Mouse (Mus musculus) neutrophil, adult 65 days (primary cell): Measurements from ENCODE around the gene Chit1. TPM values are rescaled to one million over a fixed set of nuclear protein-coding genes. Genes with fewer than 3 reads are reported as not detected.

ENCODE experiments used
- total RNA-seq: library from RNA; stranded (reverse); gene quantifications from 2 replicates; pipeline ENCODE4 v1.2.4, GENCODE M21; 2023

Chit1 gene
- 25.4 and 28.8 TPM in 2 replicates for total RNA-seq

GRCm38 (mm10) chr1:134110979-134111378 lies at the start of gene Chit1:
Chit1 (plus strand) TSS chr1:134111242.

GRCm38 (mm10) chr1:134078802-134079476 lies 32.1 kb upstream of the Chit1 start, which contains the start of gene Btg2:
Btg2 (minus strand) TSS chr1:134079120.

DNA sequence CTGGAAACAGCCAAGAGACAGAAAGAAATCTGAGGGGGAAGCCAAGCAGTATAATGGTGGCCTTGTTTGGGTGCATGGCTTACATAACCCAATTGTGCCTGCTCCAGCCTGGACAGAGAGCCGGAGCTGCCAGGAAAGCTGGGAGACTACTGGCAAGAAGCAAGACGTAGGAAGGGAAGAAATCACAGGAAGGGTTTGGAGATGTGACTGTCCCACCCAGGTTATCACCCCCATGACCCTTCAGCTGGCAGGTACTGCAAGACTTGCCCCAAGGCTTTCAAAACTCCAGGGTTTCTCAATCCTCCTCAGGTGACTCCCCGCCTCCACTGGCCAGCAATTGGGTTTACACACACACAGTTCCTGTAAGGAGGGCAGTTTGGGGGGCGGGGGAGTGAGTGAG lies 71.0 kb downstream of the Chit1 start, which contains the start of gene Chil1:
Gene Chil1 (plus strand): TSS at position 152 of the 400 bp plus-strand sequence.

DNA sequence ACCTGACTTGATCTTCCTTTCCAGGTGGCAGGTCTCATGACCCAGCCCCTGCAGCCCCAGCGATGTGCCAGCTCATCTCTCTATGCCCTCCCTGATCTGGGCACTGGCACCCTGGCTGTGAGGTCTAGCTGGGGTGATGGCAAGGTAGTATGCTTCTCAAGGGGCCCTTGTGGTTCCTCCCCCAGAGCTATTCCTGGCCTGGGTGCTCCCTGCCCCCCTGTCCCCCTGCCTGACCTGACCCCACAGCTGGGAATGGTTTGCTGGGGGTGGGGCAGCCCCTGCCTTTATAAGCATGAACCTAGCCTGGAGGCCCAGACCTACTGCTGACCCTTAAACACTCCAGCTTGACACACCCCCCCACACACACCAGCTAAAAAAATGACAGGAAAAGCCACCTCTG lies 82.1 kb downstream of the Chit1 start, which contains the start of gene Mybph:
Gene Mybph (plus strand): TSS at position 323 of the 400 bp plus-strand sequence.

Other genes with a start within 250 kb of the Chit1 start
- gene Optc, start 203.2 kb upstream of the Chit1 start, total RNA-seq, result not detected in 2 replicates
- gene Prelp, start 189.8 kb upstream of the Chit1 start, total RNA-seq, result 0.14 TPM in 1 of 2 replicates, not detected in the other
- not detected in 2 replicates for gene Fmod, start 74.0 kb upstream of the Chit1 start, total RNA-seq
- 587 and 593 TPM in 2 replicates for gene Btg2, start 32.1 kb upstream of the Chit1 start, total RNA-seq
- 576 and 719 TPM in 2 replicates for gene Chil1, start 70.9 kb downstream of the Chit1 start, total RNA-seq
- gene Mybph, start 82.2 kb downstream of the Chit1 start, total RNA-seq, result 0.19 and 0.84 TPM in 2 replicates
- gene Adora1, start 124.2 kb downstream of the Chit1 start, total RNA-seq, result not detected in 2 replicates
- gene Myog, start 178.7 kb downstream of the Chit1 start, total RNA-seq, result not detected in 2 replicates
- 6.5 and 8.7 TPM in 2 replicates for gene Ppfia4, start 221.7 kb downstream of the Chit1 start, total RNA-seq